Mouse (Mus musculus) erythroblast, adult 5-6 weeks (primary cell): ENCODE data around the gene Ptpn14. TPM values are rescaled to one million over a fixed set of nuclear protein-coding genes. Genes with fewer than 3 reads are reported as not detected.

Experiments
- ATAC-seq: replicated peaks from 2 replicates; pipeline ENCODE4 v1.8.0; 2016; ENCODE audit warnings: moderate number of reproducible peaks, mild to moderate bottlenecking, moderate TSS enrichment, inconsistent platforms; ENCODE audit not compliant: poor library complexity, low FRiP score, severe bottlenecking
- total RNA-seq, 2 experiments: library from RNA; stranded (forward) in 1 of 2; stranded (reverse) in 1 of 2; fragments of 150-400 nt in 1 of 2; fragments of 200-764, 138-1000 nt in 1 of 2; gene quantifications; 2 replicates each; pipeline versions ENCODE4 v1.2.3 to v1.2.4; 2015 to 2017; ENCODE audit warnings: low replicate concordance in 2 of 2

Ptpn14 gene
- total RNA-seq, 2 experiments from 2014 or later, result 1.3 to 1.5 TPM

DNA sequence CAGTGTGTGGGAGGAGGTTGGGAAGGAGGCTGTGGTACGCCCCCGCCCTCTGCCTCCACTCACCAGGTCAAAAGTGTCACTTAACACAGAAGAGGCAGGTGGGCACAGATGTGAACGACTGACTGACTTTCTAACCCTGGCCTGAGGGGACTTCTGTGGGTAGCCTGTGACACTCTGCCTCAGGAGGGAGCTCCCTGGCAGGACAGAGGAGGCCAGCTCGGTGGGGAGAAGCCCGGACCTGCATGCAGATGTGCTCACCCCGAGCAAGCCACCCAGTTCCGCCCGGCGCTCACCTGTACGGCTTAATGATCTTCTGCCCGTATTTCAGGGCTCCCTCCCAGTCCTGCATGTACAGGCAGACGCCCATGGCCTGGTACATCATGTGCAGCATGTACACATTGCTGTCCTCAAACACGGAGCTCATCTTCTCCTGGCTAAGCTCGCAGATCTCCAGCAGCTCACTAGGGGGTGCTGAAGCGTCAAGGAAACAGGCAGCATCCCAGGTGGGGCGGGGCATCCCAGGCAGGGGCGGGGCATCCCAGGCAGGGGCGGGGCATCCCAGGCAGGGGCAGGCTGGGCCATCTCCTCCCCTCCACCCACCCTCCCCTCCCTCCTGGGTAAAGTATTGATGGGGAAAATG lies 155.6 kb downstream of the Ptpn14 start:
- 0 out of 2 replicates have a peak, but pooled peaks have one; percentile 21 for ATAC-seq

DNA sequence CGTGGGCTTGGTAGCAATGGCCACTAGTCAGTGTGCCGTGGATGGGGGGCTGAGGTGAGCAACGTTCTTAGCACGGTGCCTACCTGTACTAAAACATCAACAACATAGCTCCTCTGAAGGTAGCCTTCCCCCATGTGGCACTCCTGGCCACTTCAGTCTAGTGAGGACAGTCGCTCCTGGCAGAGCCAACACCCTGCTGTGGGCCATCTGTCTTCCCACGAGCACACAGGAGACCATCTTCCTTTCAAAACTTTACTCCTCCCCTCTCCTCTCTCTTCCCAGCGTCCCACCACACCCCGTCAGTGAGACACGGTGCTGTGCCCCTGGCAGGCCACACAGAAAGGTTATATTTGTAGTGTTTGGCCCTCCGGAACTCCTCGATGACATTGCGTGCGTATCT lies 156.9 kb downstream of the Ptpn14 start:
- no peak for ATAC-seq

DNA sequence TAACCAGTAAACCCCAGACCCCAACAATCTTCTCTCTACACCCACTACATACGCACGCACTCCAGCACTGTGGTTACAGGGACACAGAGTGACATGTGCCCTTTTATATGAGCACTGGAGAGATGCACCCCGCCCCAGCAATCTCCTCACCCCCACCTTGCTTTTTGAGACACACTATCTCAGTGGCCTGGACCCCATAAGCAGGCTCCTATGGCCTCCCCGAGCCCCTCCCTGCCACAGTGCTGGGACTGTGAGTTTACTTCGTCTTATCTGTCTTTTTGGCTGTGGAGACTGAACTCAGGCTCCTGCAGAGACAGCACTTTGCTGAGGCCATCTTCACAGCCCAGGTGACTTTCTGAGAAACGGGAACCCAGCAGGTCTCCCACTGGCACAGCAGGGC lies 157.9 kb downstream of the Ptpn14 start:
- no peak for ATAC-seq

DNA sequence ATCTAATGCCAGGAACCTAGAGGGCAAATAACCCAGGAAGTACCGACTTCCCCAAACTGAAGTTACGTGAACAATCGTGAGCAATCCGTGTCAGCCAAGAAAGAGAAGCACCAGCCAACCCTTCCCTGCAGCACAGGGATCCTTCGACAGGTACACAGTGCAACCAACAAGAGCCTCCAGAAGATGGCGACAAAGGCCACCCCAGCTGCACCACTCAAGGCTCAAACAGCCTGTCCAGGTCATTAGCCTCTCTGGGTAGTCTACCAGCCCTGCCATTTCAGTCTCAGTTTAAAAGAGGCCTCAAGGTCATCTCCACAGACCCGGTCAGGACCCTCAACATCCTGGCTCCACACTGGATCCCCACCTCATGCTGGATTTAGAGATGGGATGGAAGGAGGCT lies 159.4 kb downstream of the Ptpn14 start:
- peak; percentile 63 for ATAC-seq

DNA sequence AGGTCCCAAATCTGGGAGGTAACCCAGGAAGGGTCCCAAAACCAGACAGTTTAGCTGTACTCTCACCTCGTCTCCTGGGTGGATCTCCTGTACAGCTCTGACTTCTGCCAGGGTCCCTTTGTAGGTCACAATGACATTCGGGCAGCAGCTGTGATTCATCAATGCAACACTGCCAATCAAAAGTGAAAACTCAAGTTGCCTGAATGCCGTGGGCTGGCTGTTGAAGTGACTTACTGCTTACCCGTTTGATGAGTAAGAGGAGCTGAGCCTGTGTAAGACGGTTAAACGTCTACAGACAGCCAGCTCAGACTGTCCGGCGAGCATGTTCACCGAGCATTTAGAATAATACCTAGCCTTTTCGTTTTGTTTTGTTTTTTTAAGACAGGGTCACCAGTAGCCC lies 160.7 kb downstream of the Ptpn14 start:
- no peak for ATAC-seq

DNA sequence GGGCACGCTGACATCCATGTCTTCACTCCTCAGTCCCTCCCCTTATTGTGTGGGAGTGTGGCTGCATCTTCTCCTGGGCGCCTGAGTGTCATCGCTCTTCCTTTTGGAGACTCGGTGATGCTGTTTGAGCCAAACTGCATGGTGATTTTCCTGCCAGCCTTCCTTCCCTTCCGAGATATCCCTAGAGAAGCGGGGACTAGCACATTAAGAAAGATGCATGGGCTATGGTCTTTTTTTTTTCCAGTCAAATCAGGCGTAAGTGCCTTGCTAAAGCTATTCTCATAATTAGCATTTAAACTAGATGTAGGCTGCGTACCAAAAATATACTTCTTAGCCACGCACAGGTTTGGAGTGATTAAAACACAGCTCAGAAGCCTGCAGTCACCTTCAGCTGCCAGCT lies 166.1 kb downstream of the Ptpn14 start:
- ATAC-seq, result no peak

DNA sequence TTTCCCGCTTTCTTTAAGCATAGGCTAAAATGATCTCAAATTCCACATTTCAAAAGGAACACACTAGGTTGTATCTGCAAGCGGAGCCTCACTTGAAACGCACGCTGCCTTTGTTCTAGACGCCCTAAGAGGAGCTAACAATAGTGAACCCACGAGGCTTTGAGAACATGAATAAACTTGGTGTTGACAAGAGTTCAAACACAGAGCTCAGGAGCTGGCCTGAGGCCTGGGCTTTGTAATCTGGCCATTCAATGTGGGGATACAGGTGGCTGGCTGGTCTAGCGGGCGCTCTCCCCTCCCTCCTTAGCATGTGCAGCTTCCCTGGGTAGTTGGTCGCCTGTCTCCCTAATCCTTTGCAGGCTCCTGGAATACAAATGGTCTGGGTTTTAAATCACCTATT lies 169.8 kb downstream of the Ptpn14 start:
- no peak for ATAC-seq

DNA sequence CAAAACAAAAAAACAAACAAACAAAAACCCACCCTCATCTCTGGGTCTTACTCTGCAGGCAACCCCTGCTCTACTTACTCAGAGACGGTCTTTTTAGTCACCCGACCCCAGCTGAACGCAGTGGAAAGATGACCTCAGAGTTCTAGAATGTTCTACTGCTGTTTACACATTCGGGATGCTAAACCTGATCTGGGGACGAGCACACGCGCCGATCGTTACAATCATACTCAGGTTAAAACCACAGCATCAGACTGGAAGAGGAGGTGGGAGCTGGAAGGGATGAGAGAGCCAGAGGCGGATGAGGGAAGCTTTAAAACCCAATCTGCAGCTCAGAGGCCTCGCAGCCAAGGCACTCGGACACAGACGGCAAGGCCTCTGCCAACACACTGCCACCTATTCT lies 170.6 kb downstream of the Ptpn14 start:
- no peak for ATAC-seq

DNA sequence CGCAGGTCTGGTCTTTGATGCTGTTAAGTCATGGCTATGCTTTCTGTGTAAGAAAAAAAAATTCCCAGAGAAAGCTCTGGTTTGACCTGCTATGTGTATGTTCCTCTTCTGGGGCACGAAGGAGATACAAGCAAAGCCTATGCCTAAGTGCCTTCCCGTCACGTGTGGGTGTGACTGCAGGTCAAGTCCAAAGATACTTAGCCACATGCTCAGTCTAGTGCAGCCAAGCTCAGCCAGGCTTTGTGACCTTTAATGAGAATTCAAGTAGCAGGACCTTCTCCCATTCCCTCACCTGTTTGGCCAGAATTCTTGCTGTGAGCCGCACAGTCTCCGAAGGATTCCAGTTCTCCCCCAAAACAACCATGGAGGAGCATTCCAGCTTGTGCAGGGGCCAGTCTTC lies 171.5 kb downstream of the Ptpn14 start:
- no peak for ATAC-seq

DNA sequence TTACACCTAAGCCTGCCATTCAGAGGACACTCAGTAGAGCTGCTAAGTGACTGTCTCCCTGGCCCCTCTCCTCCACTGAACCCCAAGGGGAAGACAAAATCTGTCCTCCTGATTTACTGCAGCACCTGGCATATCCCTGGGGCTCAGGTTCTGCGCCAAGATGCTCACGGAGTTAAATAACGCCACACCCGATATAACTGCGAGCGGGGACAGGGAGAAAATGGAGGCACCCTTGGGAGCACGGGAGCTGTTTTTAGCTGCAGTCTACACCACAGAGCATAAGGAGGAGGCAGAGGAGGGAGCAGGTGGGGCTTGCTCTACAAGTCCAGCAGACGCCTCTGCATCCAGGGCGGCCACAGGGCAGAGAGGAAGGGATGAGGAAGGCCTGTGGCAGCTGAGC lies 174.3 kb downstream of the Ptpn14 start:
- ATAC-seq, result no peak

DNA sequence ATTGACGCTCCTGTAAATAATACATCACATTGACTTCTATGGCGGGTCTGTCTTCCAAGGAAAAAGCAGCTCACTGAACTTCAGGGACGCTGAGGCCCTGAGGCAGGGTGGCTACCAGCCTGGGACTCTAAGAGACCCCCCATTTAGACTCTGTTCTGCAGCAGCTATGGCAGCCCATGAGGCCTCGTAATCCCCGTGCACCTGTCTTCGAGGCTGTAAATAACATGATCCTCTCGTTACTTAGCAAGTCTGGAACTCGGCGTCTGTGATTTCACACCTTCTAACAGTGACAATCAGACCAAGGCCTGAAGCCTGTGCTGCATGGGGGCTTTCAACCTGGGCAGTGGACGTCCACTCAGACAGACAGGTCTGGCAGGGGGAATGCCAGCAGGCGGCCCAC lies 175.1 kb downstream of the Ptpn14 start:
- no peak for ATAC-seq

DNA sequence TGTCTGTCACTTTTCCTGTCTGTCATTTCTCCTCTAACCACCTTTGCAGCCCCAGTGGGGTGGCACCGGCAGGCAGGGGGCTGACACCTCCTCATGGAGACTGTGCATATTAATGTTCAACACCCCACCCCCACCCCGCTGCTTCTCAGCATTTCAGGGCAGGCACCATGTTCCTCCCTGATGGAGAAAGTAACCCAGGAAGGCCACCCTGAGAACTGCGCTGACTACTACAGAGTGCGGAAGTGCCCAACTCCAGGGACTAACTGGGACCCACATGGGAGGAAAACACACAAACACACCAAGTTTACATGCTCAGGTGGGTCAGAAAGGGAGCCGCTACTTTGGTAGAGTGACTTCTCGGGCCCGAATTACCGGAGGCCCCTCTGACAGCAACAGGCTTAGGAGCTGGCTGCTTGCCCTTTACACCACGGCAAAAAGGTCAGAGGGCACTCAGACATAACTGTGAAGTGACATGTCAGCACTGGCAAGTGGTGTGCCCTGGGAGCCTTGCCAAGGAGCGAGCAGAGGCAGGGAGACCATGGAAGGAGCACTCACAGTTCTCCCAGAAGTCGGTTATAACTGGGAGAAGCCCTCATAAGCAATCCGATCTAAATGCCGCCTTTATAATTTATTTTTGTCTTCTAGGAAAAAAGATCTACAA lies 182.7 kb downstream of the Ptpn14 start:
- ATAC-seq, result no peak

DNA sequence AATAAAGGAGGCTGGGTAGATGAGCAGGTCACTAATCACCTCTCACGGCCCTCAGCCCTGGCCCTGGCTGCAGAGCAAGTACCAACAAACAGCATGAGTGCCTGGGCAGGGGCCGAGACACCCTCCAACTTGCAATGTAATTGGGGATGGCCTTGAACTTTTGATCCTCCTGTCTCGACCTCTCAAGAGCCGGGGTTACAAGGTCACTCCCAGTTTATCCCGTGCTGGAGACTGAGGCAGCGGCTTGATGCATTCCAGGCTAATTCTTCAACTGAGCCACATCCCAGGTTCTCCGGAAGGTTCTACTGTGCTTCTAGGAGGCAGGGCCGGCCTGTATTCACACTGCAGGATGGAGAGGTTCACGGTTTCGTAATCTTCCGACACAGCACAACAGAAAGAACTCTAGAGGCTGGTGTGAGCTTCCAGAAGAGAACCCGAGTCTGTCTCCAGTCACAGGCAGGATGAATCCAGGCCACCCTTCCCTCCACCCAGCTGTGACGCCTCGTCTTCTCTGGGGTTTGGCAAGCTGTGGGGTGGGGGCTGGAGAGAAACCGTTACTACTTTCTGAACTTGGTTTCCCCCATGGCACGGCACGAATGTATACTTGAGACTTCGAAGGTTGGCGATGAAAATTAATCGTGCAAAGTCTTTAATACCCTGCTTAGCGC lies 185.2 kb downstream of the Ptpn14 start:
- ATAC-seq, result no peak

DNA sequence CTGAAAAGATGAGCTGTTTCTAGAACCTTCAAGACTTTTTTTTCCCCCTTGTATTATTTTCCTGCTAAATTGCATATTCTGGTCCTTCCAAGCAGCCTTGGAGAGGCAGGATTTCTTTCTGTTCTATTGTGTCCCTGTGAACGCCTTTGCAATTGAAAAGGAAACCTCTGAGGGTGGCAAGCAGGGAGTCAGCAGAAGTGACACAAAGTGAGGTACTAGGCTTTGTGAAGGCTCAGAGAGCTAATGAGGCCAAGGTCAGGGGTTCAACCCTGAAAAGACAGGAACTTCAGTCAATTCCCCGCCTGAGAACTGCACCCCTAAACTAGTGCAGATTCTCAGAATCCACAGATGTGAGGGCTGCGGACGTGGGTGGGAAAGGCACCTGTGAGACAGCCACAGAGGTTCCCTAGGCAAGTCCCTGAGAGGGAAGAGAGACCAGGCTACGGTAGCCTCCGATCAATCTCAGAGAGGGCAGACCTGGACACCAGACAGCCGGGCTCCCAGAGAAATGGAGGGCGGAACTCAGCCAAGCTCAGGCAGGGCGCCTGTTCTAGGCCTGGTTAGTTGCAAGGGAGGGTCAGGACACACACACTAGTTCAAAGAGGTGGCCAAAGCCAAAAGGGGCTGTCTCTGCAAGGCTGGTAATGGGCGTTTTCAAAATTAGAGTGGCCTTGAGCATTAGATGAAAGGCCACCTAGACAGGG lies 188.5 kb downstream of the Ptpn14 start:
- ATAC-seq, result no peak

DNA sequence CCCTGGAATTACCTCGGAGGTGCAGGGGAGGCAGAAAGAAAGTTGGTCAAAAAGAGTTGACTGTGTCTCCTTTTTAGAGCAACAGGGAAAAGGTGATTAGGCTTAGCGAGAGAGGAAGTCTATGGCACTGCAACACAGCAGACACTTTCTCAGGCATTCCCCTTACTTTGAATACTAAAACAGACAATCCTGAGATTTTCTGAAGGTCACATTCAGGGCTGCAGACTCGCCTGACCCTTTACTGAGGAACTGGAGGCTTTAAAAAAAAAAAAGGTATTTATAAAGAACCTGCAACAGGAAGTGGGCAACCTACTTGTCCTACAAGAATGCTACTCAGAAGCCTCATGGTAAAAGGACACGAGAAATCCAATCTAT lies 189.0 kb downstream of the Ptpn14 start:
- ATAC-seq, result no peak

DNA sequence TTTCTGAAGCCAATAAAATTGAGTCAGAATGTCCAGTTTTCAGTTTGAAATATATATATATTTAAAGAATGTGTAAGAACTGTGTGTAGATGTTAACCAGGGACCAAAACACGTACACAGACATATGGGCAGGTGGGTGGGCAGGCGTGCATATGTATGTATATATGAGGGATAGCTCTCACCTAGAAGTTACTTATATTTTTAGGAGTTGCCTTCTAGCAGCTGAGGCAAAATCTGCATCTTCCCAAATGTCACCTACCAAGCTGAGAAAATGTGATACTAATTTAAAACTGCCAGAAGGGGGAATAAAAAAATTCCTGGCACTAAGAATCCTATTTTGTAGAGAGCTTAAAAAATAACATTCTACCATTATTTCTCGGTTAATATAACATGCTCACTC lies 191.7 kb downstream of the Ptpn14 start:
- ATAC-seq, result no peak

DNA sequence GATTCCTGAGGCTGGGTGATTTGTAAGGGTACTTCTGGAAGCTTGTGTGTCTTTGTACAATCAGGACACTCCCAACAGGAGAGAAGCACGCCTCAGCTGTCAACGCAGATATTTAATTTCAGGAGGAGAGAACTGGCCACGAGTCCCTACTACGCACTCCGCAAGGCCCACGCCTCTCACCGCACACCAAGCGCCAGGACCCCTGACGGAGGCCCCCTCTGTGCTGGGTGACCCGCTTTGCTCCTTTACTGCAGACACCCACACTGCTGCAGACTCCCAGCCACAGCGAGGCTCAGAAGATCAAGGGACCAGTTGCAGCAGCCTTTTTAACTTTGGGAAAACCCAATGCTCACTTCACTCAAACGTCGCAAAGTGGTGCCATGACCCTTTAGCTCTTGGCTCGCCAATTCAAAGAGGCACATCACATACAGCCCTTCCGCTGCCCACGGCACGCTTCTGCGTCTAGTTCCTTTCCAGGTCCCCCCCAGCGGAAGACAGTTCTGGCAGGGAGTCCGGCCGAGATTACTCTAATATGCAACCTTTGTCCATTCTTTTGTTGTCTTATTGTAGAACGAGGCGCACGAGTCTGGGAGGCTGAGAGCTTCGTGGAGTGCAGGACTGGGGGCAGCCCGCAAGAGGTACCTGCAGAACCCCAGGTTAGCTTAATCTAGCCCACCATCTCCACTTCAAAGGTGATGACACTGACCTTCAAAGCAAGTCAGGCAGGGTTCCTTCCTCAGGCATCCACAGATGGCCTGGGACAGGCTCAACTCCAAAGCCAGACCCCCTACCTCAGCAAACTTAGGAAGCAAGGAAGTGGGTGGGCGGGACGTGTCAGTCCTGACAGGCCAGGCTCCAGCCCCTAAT lies 192.9 kb downstream of the Ptpn14 start:
- no peak for ATAC-seq

DNA sequence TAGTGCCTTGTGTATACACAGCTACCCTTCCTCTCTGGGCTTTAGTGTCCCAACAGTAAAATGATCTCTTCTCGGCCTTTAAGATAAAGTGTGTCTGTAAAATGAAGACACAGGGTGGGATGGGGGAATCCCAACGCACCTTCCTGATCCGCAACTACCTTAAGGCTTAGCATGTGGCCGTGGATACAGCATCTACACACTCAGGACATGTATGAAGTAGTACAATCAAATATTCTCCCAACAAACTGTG lies 193.4 kb downstream of the Ptpn14 start:
- ATAC-seq, result no peak

DNA sequence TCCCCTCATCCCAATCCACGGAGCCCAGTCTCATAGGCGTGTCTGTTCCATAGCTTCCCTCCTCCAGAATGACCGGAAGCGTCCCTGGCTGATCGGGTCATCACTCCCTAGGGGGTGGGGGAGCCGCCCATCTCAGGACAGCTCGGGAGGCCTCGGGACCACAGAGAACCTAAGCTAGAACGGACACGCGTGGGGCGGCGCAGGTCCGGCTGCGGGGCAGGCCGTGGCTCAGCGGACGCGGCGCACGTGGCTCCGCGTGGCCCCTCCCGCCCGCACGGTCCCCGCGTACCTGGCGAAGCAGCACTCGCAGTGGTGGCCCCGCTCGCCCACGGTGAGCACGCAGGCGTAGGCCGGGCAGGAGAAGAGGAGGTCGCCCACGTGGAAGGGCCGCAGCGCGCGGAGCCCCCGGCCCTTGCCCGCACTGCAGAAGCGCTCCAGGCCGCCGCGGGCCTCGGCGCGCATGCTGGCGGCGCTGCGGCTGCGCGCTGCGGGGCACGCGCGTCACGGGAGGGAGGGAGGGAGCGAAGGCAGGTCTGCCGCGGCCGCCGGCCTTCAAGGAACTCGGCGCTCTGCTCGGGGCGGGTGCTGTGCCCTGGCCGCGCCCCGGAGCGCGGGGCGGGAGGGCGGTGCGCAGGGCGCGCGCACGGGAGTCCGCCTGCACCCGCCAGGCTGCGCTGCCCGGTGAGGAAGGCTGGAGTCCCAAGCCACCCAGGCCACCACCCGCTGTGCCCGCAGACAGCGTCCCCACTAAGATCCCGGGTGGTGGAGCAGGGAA lies 193.9 kb downstream of the Ptpn14 start, which contains the start of gene Smyd2:
Gene Smyd2 (minus strand): TSS at position 546 of the 775 bp plus-strand sequence.
- no peak for ATAC-seq
